Mouse (Mus musculus) megakaryocyte, embryonic 14.5 days (primary cell): ENCODE measurements at regions not wholly inside any gene's neighbourhood (a gene's known extent, or its start where the extent isn't known, plus 50 kb on each side); places are given as distances from the start of the nearest gene placed in this dataset.

Experiments used
- FLI1 ChIP-seq: IDR thresholded peaks from 2 replicates; pipeline ENCODE4 v1.6.1; 2012; ENCODE audit warnings: low read length, inconsistent platforms, mixed read lengths
- GATA1 ChIP-seq: IDR thresholded peaks from 3 replicates; pipeline ENCODE4 v1.6.1; 2012; ENCODE audit warnings: mixed read lengths, low read length, inconsistent platforms, borderline replicate concordance

- TF ChIP-seq GATA1 (no peak), FLI1 (no peak)
Observed at GRCm38 (mm10) chr13:47910531-47910910, 350.5 kb upstream of the Id4 start.
